ENCODE assay signal across 27 mouse cellular contexts in genomic region chr3:94775886-94776285, GRCm38 (mm10). TPM values are rescaled to one million over a fixed set of nuclear protein-coding genes. Genes with fewer than 3 reads are reported as not detected.
"Had no signal": no experiment of that assay in that cellular context is flagged by ENCODE, and none has a peak within 500 bp of the region (broad histone marks: within the 10 kb centered on the region; RNA-seq: fewer than 3 reads in every experiment).

No protein-coding gene starts in this region.

- H3K9me3 ChIP-seq: heart, embryonic 13.5 days; heart, embryonic 15.5 days; hindbrain, embryonic 13.5 days; hindbrain, embryonic 15.5 days; intestine, embryonic 15.5 days; limb, embryonic 13.5 days; limb, embryonic 15.5 days; liver, embryonic 12.5 days had no signal

- H3K27me3 ChIP-seq: hindbrain, embryonic 13.5 days; hindbrain, embryonic 15.5 days; intestine, embryonic 15.5 days; limb, embryonic 13.5 days; limb, embryonic 15.5 days had no signal

- H3K27ac ChIP-seq: gastrocnemius, adult 2 months; heart, adult 2 months; heart, embryonic 13.5 days; heart, embryonic 15.5 days; hindbrain, embryonic 13.5 days; hindbrain, embryonic 15.5 days; hindbrain, postnatal 0 days; intestine, embryonic 15.5 days; layer of hippocampus, adult 2 months; left cerebral cortex, adult 2 months; limb, embryonic 13.5 days; limb, embryonic 15.5 days; liver, embryonic 12.5 days had no signal

- H3K4me3 ChIP-seq: gastrocnemius, adult 2 months; heart, adult 2 months; heart, embryonic 13.5 days; heart, embryonic 15.5 days; hindbrain, embryonic 13.5 days; hindbrain, embryonic 15.5 days; intestine, embryonic 15.5 days; layer of hippocampus, adult 2 months; left cerebral cortex, adult 2 months; limb, embryonic 13.5 days; limb, embryonic 15.5 days; liver, embryonic 12.5 days had no signal

- DNase-seq: gastrocnemius, adult 2 months; gastrocnemius, postnatal 14 days; gastrocnemius, postnatal 36 days; heart, adult 11 months; heart, adult 2 months; heart, postnatal 14 days; heart, postnatal 36 days; kidney, adult 18-20 months; kidney, adult 8-10 months; kidney, postnatal 10 days; kidney, postnatal 25 days; kidney, postnatal 4 days; left cerebral cortex, postnatal 4 days had no signal

- H3K4me1 ChIP-seq: heart, embryonic 13.5 days; heart, embryonic 15.5 days; hindbrain, embryonic 13.5 days; hindbrain, embryonic 15.5 days; intestine, embryonic 15.5 days; limb, embryonic 13.5 days; limb, embryonic 15.5 days; liver, embryonic 12.5 days had no signal

- H3K36me3 ChIP-seq: heart, embryonic 13.5 days; heart, embryonic 15.5 days; limb, embryonic 13.5 days; limb, embryonic 15.5 days had no signal

- ATAC-seq: hindbrain, postnatal 0 days; intestine, embryonic 15.5 days; intestine, postnatal 0 days; liver, embryonic 12.5 days had no signal

- H3K4me2 ChIP-seq: heart, embryonic 11.5 days; heart, embryonic 13.5 days; heart, embryonic 15.5 days; hindbrain, embryonic 13.5 days; hindbrain, embryonic 15.5 days; intestine, embryonic 15.5 days; limb, embryonic 13.5 days; limb, embryonic 15.5 days; liver, embryonic 12.5 days had no signal

- H3K9ac ChIP-seq: heart, embryonic 13.5 days; heart, embryonic 15.5 days; hindbrain, embryonic 13.5 days; hindbrain, embryonic 15.5 days; intestine, embryonic 15.5 days; limb, embryonic 13.5 days; limb, embryonic 15.5 days; liver, embryonic 12.5 days had no signal

RNA-seq across cellular contexts. Expression of gene Cgn, which starts 10.4 kb away (rescaled TPM):
- total RNA-seq: hematopoietic stem cell, adult 5-6 weeks had no signal
